Mouse (Mus musculus) heart, postnatal 10 days (tissue): ENCODE results near the gene Vmn1r87. TPM values are rescaled to one million over a fixed set of nuclear protein-coding genes. Genes with fewer than 3 reads are reported as not detected.
"Not testable (repeated sequence)": the region's sequence is repeated elsewhere in the genome, so short reads cannot be mapped to it uniquely, and the experiment has no call there.

ENCODE experiments used
- DNase-seq, 2 experiments: peaks; one replicate each; pipeline ENCODE4 v3.0.0; 2021
- intact Hi-C: fragments of 180-260 bp; cut with DNase I; formaldehyde crosslinking; loops from one replicate; pipeline ENCODE4 v1.15.1; 2025
- total RNA-seq, 2 experiments: library from RNA; stranded (reverse); gene quantifications; 2 replicates each; pipeline ENCODE4 v1.2.3; 2021

Vmn1r87 gene
- total RNA-seq = not detected

DNA sequence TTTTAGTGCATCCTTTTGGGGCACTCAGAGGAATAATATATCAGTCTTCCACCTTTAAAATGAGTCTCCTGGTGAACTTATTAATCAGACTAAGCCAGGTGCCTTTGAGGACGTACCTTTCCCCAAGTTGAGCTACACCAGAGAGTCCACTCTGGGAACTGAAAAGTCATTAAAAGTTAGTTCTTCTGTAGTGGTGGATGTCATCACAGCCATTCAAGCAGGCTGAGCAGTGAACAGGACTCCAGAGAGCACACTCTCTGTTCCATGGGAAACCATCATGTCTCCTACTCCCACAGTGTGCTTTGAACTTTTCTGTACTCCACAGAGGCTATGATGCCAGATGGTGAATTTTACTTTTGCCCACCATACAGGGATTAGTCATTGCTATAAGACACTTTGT lies at the start of gene Vmn1r87:
Vmn1r87 (minus strand) TSS at position 101 of the 400 bp plus-strand sequence.
- no peak for DNase-seq
- intact Hi-C loops = no loop called here

DNA sequence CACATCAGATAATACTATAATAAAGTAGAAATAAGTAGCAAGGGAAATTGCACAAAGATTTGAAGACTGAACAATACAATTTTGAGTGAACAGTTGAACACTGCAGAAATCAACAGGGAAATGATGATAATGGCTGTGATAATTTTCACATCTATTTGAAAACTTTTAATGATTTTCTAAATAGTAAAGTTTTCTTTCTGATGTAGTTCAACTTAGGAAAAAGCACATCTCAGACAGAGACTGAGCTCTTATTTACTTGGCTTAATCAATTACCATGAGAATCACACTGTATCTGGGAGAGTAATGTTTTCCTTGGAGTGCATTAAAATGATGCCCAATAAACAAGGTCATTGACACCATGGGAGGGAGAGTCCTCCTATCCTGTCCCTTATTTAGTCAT lies 19.3 kb upstream of the Vmn1r87 start, which contains the start of gene Vmn1r88:
Vmn1r88 (plus strand) TSS at position 301 of the 400 bp plus-strand sequence.
- intact Hi-C loops = no loop called here

GRCm38 (mm10) chr7:13137340-13137739 lies 2.6 kb downstream of the Vmn1r87 start:
- DNase-seq = no peak
- intact Hi-C loops = no loop called here

More for the DNA sequence above, 19.3 kb upstream of the Vmn1r87 start, which contains the start of gene Vmn1r88:
- no peak for DNase-seq

DNA sequence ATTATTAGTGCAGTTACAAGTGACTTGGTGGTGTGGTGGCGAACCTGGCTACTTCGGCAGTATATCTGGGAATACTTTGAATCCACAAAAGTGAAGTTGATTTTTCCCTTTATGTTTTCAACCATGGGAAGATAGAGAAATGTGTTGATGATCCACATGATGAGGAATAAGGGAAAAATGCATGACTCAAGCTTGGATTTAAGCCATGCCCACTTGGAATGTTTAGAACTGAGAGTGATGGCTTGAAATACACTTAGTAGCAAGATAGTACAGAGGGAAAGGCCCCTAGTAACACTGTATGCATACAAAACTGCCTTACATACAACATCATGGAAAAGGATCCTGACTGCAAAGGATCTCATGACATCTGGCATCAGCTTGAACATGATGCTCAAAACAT lies 8.1 kb downstream of the Vmn1r87 start:
- DNase-seq = no peak

GRCm38 (mm10) chr7:13123554-13124153 lies 16.3 kb downstream of the Vmn1r87 start:
- DNase-seq = peak; percentile 10 to 14
- intact Hi-C loops = not testable (repeated sequence)

More for the DNA sequence above, 8.1 kb downstream of the Vmn1r87 start:
- intact Hi-C loops = no loop called here

DNA sequence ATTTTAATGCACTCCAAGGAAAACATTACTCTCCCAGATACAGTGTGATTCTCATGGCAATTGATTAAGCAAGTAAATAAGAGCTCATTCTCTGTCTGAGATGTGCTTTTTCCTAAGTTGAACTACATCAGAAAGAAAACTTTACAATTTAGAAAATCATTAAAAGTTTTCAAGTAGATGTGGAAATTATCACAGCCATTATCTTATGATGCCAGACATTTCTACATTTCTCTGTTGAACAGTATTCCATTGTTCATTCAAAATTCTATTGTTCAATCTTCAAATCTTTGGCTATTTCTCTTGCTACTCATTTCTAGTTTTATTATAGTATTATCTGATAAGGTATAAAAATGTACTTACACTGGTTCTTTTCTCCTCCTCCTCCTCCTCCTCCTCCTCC lies 20.1 kb downstream of the Vmn1r87 start, which contains the start of gene Vmn1r86:
Vmn1r86 (minus strand) TSS at position 101 of the 400 bp plus-strand sequence.
- DNase-seq = no peak
- intact Hi-C loops = no loop called here

DNA sequence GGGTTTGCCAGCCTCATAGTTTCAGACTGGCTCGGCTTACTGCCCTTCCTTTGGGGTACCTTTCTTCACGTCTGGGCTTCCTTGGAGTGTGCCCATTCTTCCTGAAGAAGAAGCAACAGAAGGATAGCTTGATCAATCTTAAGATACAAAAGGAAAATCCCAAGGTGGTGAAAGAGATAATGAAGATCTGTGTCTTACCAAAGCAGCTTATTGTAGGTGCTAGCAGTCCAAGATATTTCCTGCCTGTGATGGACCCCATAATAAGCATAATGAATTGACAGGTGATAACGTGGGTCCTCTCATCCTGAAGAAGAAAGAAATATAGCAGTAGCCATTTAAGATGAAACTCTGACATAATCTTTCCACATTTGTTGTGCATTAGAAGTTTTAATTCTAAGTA lies 44.9 kb downstream of the Vmn1r87 start, which contains the start of gene Vmn1r85:
Vmn1r85 (minus strand) TSS at position 101 of the 400 bp plus-strand sequence.
- intact Hi-C loops = no loop called here
- DNase-seq = no peak

Other genes with a start within 250 kb of the Vmn1r87 start
- 1 to 10 TPM; 5.5 to 6.8 TPM for gene Zscan22, start 242.3 kb downstream of the Vmn1r87 start, total RNA-seq
- 100 to 1,000 TPM; 740 to 748 TPM for gene Rps5, start 217.9 kb downstream of the Vmn1r87 start, total RNA-seq
- under 1 TPM; 0.36 to 0.37 TPM for gene Rnf225, start 212.7 kb downstream of the Vmn1r87 start, total RNA-seq
- gene Zfp324, start 174.3 kb downstream of the Vmn1r87 start, total RNA-seq = 1 to 10 TPM; 4.0 to 7.4 TPM
- gene Zfp446, start 162.3 kb downstream of the Vmn1r87 start, total RNA-seq = 1 to 10 TPM; 3.9 to 4.4 TPM
- gene Slc27a5, start 142.0 kb downstream of the Vmn1r87 start, total RNA-seq = not detected
- gene Trim28, start 141.0 kb downstream of the Vmn1r87 start, total RNA-seq = 100 to 1,000 TPM; 148 to 165 TPM
- 10 to 100 TPM in 1 of 2 experiments, 1 to 10 TPM in 1; 9.7 to 11.8 TPM for gene Zbtb45, start 130.1 kb downstream of the Vmn1r87 start, total RNA-seq
- 100 to 1,000 TPM; 137 to 143 TPM for gene Chmp2a, start 105.3 kb downstream of the Vmn1r87 start, total RNA-seq
- gene Ube2m, start 101.9 kb downstream of the Vmn1r87 start, total RNA-seq = 100 to 1,000 TPM; 185 to 188 TPM
- under 1 TPM; 0.72 to 0.92 TPM for gene Mzf1, start 85.4 kb downstream of the Vmn1r87 start, total RNA-seq
- gene Vmn1r85, start 45.0 kb downstream of the Vmn1r87 start, total RNA-seq = not detected
- not detected for gene Vmn1r86, start 20.2 kb downstream of the Vmn1r87 start, total RNA-seq
- under 1 TPM; 0.07 TPM for gene Vmn1r88, start 19.4 kb upstream of the Vmn1r87 start, total RNA-seq
- not detected for gene Vmn1r89, start 72.9 kb upstream of the Vmn1r87 start, total RNA-seq
- gene Lig1, start 137.1 kb upstream of the Vmn1r87 start, total RNA-seq = 10 to 100 TPM; 14.4 to 16.0 TPM
- gene Zswim9, start 138.6 kb upstream of the Vmn1r87 start, total RNA-seq = 1 to 10 TPM; 6.6 to 7.4 TPM
- under 1 TPM; 0.17 to 0.32 TPM for gene Pla2g4c, start 184.5 kb upstream of the Vmn1r87 start, total RNA-seq